Mouse (Mus musculus): ENCODE results near the gene Hectd3. TPM values are rescaled to one million over a fixed set of nuclear protein-coding genes. Genes with fewer than 3 reads are reported as not detected.

Gene Hectd3
- polyA plus RNA-seq, 1 experiment from 2014 or later = 13.9 TPM

DNA sequence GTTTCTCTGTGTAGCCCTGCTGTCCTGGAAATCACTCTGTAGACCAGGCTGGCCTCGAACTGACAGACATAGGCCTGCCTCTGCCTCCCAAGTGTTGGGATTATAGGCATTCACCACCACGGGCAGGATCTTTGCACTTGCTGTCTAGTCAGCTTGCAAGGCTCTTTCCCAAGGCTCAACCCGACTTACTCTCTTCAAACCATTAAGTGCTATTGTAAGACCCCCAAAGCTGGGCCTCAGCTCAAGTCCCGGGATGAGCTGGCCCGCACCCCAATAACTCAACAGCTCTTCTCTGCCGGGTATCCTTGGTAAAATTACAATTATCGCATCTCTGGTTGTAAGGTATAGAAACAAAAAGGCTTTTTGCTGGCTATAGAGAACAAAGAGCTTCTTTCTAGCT, 23.2 kb downstream of the Hectd3 start:
- Histone ChIP-seq H3K4me3 (replicated peaks) (no peak overlapping the region), H3K4me2 (replicated peaks) (no peak overlapping the region), H3K27me3 (no peaks in the 10 kb centered on the region), H3K36me3 (peaks cover 12% of the 10 kb centered on the region), H3K9me3 (replicated peaks) (no peaks in the 10 kb centered on the region), H3K9ac (no peak overlapping the region), H3K27ac (replicated peaks) (no peak overlapping the region), H3K4me1 (peaks cover 8% of the 10 kb centered on the region)
- WGBS = 83% methylated on average over 7 of the region's 7 CpGs
- ATAC-seq (ENCODE audit: insufficient number of reproducible peaks, low FRiP score, low TSS enrichment, low read depth) = no peak

DNA sequence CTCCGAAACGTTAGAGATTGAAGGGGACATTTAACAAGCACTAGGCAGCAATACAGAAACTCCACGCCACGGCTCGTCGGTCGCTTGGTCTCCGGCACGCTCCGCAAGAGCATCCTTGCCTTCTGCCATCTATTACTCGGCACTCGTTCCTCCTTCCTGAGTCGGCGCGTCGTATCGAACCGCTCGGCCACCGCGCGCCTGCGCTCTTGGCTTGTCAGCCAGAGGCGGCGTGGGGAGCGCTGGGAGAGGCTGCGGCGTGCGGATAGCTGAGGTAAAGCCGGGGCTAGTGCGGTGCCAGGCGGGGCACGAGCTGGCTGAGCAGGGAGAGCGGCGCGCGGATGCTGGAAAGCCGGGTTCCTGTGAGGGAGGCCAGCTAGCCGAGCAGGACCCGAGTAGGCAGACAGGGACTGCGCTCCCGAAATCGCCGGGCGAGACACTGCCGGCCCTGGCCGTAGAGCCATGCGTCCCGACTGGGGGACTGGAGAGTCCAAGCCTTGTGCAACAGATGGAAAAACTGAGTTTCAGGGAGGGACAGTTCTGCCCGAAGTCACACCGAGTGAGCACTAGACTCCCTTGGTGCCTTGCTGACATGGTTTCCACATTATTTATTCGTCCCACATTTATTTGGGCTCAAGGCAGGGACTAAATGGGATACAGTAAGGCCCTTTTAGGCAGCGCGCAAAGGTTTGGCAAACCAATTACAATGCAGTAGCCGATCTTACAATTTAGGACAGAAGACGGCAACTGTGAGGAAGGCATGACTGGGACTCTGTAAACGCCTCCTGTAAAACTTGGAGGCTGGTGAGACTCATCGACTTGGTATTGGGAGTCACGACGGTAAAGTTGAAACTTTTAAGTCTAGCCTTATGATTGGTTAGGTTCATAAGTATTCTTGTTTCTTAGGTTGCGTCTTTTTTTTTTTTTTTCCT, 24.4 kb downstream of the Hectd3 start, which contains the start of gene Eif2b3:
TSS of gene Eif2b3 (plus strand) at position 197 of the 929 bp plus-strand sequence.
- Histone ChIP-seq H3K27ac (replicated peaks) (peak within 1 kb of the TSS; percentile 65; the same call in 1 of the 2 replicates), H3K9ac (peak within 1 kb of the TSS; percentile 87), H3K36me3 (peaks cover 18% of the 10 kb centered on the region), H3K4me1 (peaks cover 8% of the 10 kb centered on the region), H3K27me3 (no peaks in the 10 kb centered on the region), H3K4me3 (replicated peaks) (peak within 1 kb of the TSS; percentile 94), H3K4me2 (replicated peaks) (peak within 1 kb of the TSS; percentile 69), H3K9me3 (replicated peaks) (no peaks in the 10 kb centered on the region)
- under 1% methylated on average over 61 of the region's 61 CpGs for WGBS
- peak; percentile 90 for ATAC-seq (ENCODE audit: insufficient number of reproducible peaks, low FRiP score, low TSS enrichment, low read depth)

- WGBS = 95% methylated on average over 4 of the region's 4 CpGs
- H3K36me3 ChIP-seq = peaks cover 22% of the 10 kb centered on the region
- no peaks in the 10 kb centered on the region for H3K27me3 ChIP-seq
- H3K4me1 ChIP-seq = peaks cover 8% of the 10 kb centered on the region
- H3K9me3 ChIP-seq (replicated peaks) = no peaks in the 10 kb centered on the region
- H3K27ac ChIP-seq (replicated peaks) = no peak overlapping the region
- ATAC-seq (ENCODE audit: insufficient number of reproducible peaks, low FRiP score, low TSS enrichment, low read depth) = no peak
- no peak overlapping the region for H3K9ac ChIP-seq
- no peak overlapping the region for H3K4me2 ChIP-seq (replicated peaks)
- no peak overlapping the region for H3K4me3 ChIP-seq (replicated peaks)
Observed at GRCm38 (mm10) chr4:117023469-117023868, 28.4 kb downstream of the Hectd3 start.

GRCm38 (mm10) chr4:117031105-117031504, 36.0 kb downstream of the Hectd3 start:
- H3K4me2 ChIP-seq (replicated peaks) = no peak overlapping the region
- no peak overlapping the region for H3K4me3 ChIP-seq (replicated peaks)
- 98% methylated on average over 1 of the region's 1 CpGs for WGBS
- no peaks in the 10 kb centered on the region for H3K27me3 ChIP-seq
- no peak overlapping the region for H3K9ac ChIP-seq
- no peak for ATAC-seq (ENCODE audit: insufficient number of reproducible peaks, low FRiP score, low TSS enrichment, low read depth)
- no peaks in the 10 kb centered on the region for H3K4me1 ChIP-seq
- no peaks in the 10 kb centered on the region for H3K9me3 ChIP-seq (replicated peaks)
- no peak overlapping the region for H3K27ac ChIP-seq (replicated peaks)
- peaks cover 24% of the 10 kb centered on the region for H3K36me3 ChIP-seq

- WGBS = 17% methylated on average over 9 of the region's 9 CpGs
- no peaks in the 10 kb centered on the region for H3K9me3 ChIP-seq (replicated peaks)
- peak; percentile 39; the same call in 1 of the 2 replicates for ATAC-seq (ENCODE audit: insufficient number of reproducible peaks, low FRiP score, low TSS enrichment, low read depth)
Observed at GRCm38 (mm10) chr4:117039925-117040687, 45.0 kb downstream of the Hectd3 start.

GRCm38 (mm10) chr4:117040791-117041190, 45.7 kb downstream of the Hectd3 start:
- Histone ChIP-seq H3K9me3 (replicated peaks) (no peaks in the 10 kb centered on the region), H3K27me3 (no peaks in the 10 kb centered on the region), H3K36me3 (no peaks in the 10 kb centered on the region), H3K9ac (no peak overlapping the region), H3K27ac (replicated peaks) (peak overlapping the region; percentile 84), H3K4me2 (replicated peaks) (no peak overlapping the region), H3K4me3 (replicated peaks) (no peak overlapping the region), H3K4me1 (peaks cover 22% of the 10 kb centered on the region)
- ATAC-seq (ENCODE audit: insufficient number of reproducible peaks, low FRiP score, low TSS enrichment, low read depth) = no peak
- 44% methylated on average over 1 of the region's 1 CpGs for WGBS

More at GRCm38 (mm10) chr4:117039925-117040687, 45.0 kb downstream of the Hectd3 start:
- H3K4me1 ChIP-seq = peaks cover 22% of the 10 kb centered on the region
- H3K27ac ChIP-seq (replicated peaks) = peak overlapping the region; percentile 84
- no peaks in the 10 kb centered on the region for H3K36me3 ChIP-seq
- H3K4me2 ChIP-seq (replicated peaks) = no peak overlapping the region; the same call in 1 of the 2 replicates
- no peaks in the 10 kb centered on the region for H3K27me3 ChIP-seq
- no peak overlapping the region for H3K4me3 ChIP-seq (replicated peaks)
- H3K9ac ChIP-seq = no peak overlapping the region

DNA sequence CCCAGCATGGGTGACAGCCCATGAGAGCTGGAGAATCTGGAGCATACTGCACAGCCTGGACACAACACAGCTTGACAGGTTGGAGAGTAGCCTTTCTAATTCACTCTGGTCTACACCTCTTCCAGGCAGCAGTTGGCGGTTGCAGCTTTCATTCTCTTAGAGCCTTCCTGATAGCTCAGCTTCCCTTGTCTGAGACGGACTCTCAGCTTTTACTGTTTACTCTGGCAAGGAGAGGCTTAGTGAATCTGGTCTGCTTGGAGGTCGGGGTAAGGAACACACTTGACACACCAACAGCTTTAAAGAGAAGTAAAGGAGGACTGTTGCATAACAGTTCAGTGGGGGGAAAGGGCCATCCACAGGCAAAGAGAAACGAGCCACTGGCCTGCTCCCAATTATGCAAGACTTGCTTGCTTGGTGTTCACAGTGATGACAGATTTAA, 46.2 kb downstream of the Hectd3 start:
- Histone ChIP-seq H3K27me3 (no peaks in the 10 kb centered on the region), H3K27ac (replicated peaks) (peak overlapping the region; percentile 84; the same call in 1 of the 2 replicates), H3K9ac (no peak overlapping the region), H3K4me2 (replicated peaks) (no peak overlapping the region), H3K36me3 (peaks cover under 1% of the 10 kb centered on the region; the same call in 1 of the 2 replicates), H3K9me3 (replicated peaks) (no peaks in the 10 kb centered on the region), H3K4me1 (peaks cover 22% of the 10 kb centered on the region), H3K4me3 (replicated peaks) (no peak overlapping the region)
- ATAC-seq (ENCODE audit: insufficient number of reproducible peaks, low FRiP score, low TSS enrichment, low read depth) = no peak
- 45% methylated on average over 4 of the region's 4 CpGs for WGBS

DNA sequence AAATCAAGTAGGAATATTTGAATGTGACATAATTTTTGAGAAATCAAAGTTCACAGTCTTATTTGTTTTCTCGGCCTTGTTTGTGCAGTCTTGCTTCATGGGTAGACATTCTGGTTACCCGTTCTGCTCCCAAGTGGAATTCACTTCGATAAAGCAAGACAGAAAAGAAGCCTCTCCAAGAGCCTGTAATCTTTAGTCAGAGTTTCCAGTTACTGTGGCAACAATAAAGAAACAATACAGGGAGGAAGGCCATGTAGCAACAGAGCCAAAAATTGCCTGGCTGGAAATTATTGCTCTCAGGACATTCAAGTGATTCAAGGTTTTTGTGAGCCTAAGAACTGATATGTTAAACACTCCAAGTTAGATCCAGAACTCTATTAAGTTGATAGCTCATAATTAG, 53.7 kb downstream of the Hectd3 start:
- Histone ChIP-seq H3K36me3 (peaks cover 22% of the 10 kb centered on the region; the same call in 1 of the 2 replicates), H3K9ac (no peak overlapping the region), H3K9me3 (replicated peaks) (no peaks in the 10 kb centered on the region), H3K4me2 (replicated peaks) (no peak overlapping the region), H3K4me1 (no peaks in the 10 kb centered on the region), H3K27ac (replicated peaks) (no peak overlapping the region), H3K27me3 (no peaks in the 10 kb centered on the region), H3K4me3 (replicated peaks) (no peak overlapping the region)
- ATAC-seq (ENCODE audit: insufficient number of reproducible peaks, low FRiP score, low TSS enrichment, low read depth) = no peak
- 67% methylated on average over 3 of the region's 3 CpGs for WGBS

DNA sequence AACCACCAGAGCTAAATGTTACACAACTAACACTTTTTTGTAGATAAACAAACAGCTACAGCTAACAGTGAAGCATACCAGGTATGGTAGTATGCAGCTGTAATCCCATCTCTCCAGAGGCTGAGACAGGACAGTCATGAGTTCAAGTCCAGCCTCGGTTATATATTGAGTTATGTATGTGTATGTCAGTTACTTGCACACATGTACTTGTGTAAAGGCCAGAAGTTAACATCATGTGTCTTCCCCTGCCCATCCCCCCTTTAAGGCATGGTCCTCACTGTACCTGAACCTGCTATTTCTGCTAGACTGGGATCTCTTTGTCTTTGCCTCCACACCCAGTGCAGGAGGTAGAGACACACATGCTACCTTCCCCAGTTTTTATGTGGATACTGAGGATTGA, 54.4 kb downstream of the Hectd3 start:
- H3K4me3 ChIP-seq (replicated peaks) = no peak overlapping the region
- H3K4me2 ChIP-seq (replicated peaks) = no peak overlapping the region
- H3K9ac ChIP-seq = no peak overlapping the region
- ATAC-seq (ENCODE audit: insufficient number of reproducible peaks, low FRiP score, low TSS enrichment, low read depth) = no peak
- H3K9me3 ChIP-seq (replicated peaks) = no peaks in the 10 kb centered on the region
- H3K27ac ChIP-seq (replicated peaks) = no peak overlapping the region
- WGBS = 85% methylated on average over 1 of the region's 1 CpGs
- H3K36me3 ChIP-seq = peaks cover 22% of the 10 kb centered on the region; the same call in 1 of the 2 replicates
- no peaks in the 10 kb centered on the region for H3K27me3 ChIP-seq
- no peaks in the 10 kb centered on the region for H3K4me1 ChIP-seq

DNA sequence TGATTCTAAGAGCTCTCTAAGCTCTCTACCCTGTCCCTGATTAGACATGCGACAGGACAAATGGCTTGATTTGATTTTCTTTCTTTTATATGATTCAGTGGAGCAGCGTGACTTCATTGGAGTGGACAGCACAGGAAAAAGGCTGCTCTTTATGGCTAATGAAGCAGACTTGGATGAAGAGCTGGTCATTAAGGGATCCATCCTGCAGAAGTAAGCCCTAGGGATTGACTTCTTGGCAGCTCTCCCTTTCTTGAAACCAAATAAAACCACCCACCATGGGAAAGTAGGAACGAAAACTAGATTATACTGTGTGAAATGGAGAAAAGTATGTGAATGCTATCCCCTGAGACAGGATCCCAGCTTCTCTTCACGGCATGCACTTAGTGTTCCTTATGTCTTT, 57.5 kb downstream of the Hectd3 start:
- H3K27me3 ChIP-seq = no peaks in the 10 kb centered on the region
- H3K9me3 ChIP-seq (replicated peaks) = no peaks in the 10 kb centered on the region
- no peak overlapping the region for H3K4me3 ChIP-seq (replicated peaks)
- peaks cover 16% of the 10 kb centered on the region; the same call in 1 of the 2 replicates for H3K36me3 ChIP-seq
- no peak overlapping the region for H3K9ac ChIP-seq
- no peaks in the 10 kb centered on the region for H3K4me1 ChIP-seq
- no peak for ATAC-seq (ENCODE audit: insufficient number of reproducible peaks, low FRiP score, low TSS enrichment, low read depth)
- H3K4me2 ChIP-seq (replicated peaks) = no peak overlapping the region
- WGBS = 67% methylated on average over 4 of the region's 4 CpGs
- H3K27ac ChIP-seq (replicated peaks) = no peak overlapping the region

- Histone ChIP-seq H3K27ac (replicated peaks) (no peak overlapping the region), H3K4me1 (no peaks in the 10 kb centered on the region), H3K36me3 (peaks cover 16% of the 10 kb centered on the region; the same call in 1 of the 2 replicates), H3K9ac (no peak overlapping the region), H3K4me2 (replicated peaks) (no peak overlapping the region), H3K27me3 (no peaks in the 10 kb centered on the region), H3K9me3 (replicated peaks) (no peaks in the 10 kb centered on the region), H3K4me3 (replicated peaks) (no peak overlapping the region)
- WGBS = 88% methylated on average over 4 of the region's 4 CpGs
- ATAC-seq (ENCODE audit: insufficient number of reproducible peaks, low FRiP score, low TSS enrichment, low read depth) = no peak
Observed at GRCm38 (mm10) chr4:117053956-117054355, 58.8 kb downstream of the Hectd3 start.
